Mouse (Mus musculus) erythroblast, adult 5-6 weeks (primary cell): Measurements from ENCODE around the gene Lrrc8d. TPM values are rescaled to one million over a fixed set of nuclear protein-coding genes. Genes with fewer than 3 reads are reported as not detected.

Experiments
- ATAC-seq: replicated peaks from 2 replicates; pipeline ENCODE4 v1.8.0; 2016; ENCODE audit warnings: moderate number of reproducible peaks, mild to moderate bottlenecking, moderate TSS enrichment, inconsistent platforms; ENCODE audit not compliant: poor library complexity, low FRiP score, severe bottlenecking
- total RNA-seq, 2 experiments: library from RNA; stranded (forward) in 1 of 2; stranded (reverse) in 1 of 2; fragments of 150-400 nt in 1 of 2; fragments of 200-764, 138-1000 nt in 1 of 2; gene quantifications; 2 replicates each; pipeline versions ENCODE4 v1.2.3 to v1.2.4; 2015 to 2017; ENCODE audit warnings: low replicate concordance in 2 of 2

Lrrc8d gene
- total RNA-seq, 2 experiments from 2014 or later, result 10.3 to 11.5 TPM

- ATAC-seq, result no peak
Observed at GRCm38 (mm10) chr5:105801031-105801529, 101.3 kb downstream of the Lrrc8d start.

GRCm38 (mm10) chr5:105805955-105806354 is 106.2 kb downstream of the Lrrc8d start:
- ATAC-seq, result no peak

- no peak for ATAC-seq
Observed at GRCm38 (mm10) chr5:105807461-105807860, 107.7 kb downstream of the Lrrc8d start.

- no peak for ATAC-seq
Observed at GRCm38 (mm10) chr5:105809056-105809455, 109.3 kb downstream of the Lrrc8d start.

GRCm38 (mm10) chr5:105813036-105813435 is 113.3 kb downstream of the Lrrc8d start:
- no peak for ATAC-seq

GRCm38 (mm10) chr5:105813974-105814373 is 114.2 kb downstream of the Lrrc8d start:
- ATAC-seq, result no peak

- ATAC-seq, result no peak
Observed at GRCm38 (mm10) chr5:105816118-105816517, 116.3 kb downstream of the Lrrc8d start.

GRCm38 (mm10) chr5:105817248-105817976 is 117.6 kb downstream of the Lrrc8d start:
- peak; percentile 69; the same call in 1 of the 2 replicates for ATAC-seq

- no peak for ATAC-seq
Observed at GRCm38 (mm10) chr5:105818411-105818810, 118.6 kb downstream of the Lrrc8d start.

GRCm38 (mm10) chr5:105821390-105821789 is 121.6 kb downstream of the Lrrc8d start:
- ATAC-seq, result no peak

GRCm38 (mm10) chr5:105822521-105823498 is 123.0 kb downstream of the Lrrc8d start:
- ATAC-seq, result no peak

- no peak for ATAC-seq
Observed at GRCm38 (mm10) chr5:105824282-105824681, 124.5 kb downstream of the Lrrc8d start.

GRCm38 (mm10) chr5:105824827-105825226 is 125.1 kb downstream of the Lrrc8d start:
- no peak for ATAC-seq

- ATAC-seq, result no peak
Observed at GRCm38 (mm10) chr5:105826916-105827510, 127.2 kb downstream of the Lrrc8d start.

- ATAC-seq, result no peak
Observed at GRCm38 (mm10) chr5:105828050-105828449, 128.3 kb downstream of the Lrrc8d start.

GRCm38 (mm10) chr5:105829008-105829586 is 129.3 kb downstream of the Lrrc8d start:
- ATAC-seq, result no peak

GRCm38 (mm10) chr5:105832140-105832539 is 132.4 kb downstream of the Lrrc8d start:
- no peak for ATAC-seq

GRCm38 (mm10) chr5:105833923-105834322 is 134.2 kb downstream of the Lrrc8d start:
- no peak for ATAC-seq

GRCm38 (mm10) chr5:105836006-105836405 is 136.2 kb downstream of the Lrrc8d start:
- ATAC-seq, result no peak
